Mouse (Mus musculus) cerebellum, adult 18-20 months (tissue): ENCODE measurements around the gene Psmc3ip.
A peak's percentile ranks its signal among the peaks of the same experiment; 100 is the strongest.

ENCODE experiments used
- DNase-seq, 2 experiments: peaks; one replicate each; pipeline ENCODE4 v3.0.0; 2021

The Psmc3ip gene

DNA sequence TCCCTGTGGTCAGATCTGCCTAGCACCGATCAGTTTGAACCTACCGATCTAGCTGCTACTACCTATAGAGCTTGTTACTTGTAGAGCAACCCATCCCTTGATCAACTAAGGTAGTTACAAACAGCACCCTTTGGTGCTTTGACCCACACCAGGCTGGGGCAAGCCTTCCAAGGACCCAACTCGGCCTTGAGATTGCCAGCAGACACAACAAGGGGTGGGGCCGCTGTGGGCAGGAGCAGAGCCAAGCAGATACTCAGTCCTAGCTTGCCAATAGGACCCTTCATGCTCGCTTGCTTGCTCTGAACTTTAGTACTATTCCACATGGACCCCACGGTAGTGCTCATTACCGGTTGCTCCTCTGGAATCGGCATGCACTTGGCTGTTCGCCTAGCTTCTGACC lies 17.1 kb downstream of the Psmc3ip start, which contains the start of gene Hsd17b1:
Gene Hsd17b1, plus strand, starts transcription at position 291 of the 400 bp plus-strand sequence.
- no peak for DNase-seq

DNA sequence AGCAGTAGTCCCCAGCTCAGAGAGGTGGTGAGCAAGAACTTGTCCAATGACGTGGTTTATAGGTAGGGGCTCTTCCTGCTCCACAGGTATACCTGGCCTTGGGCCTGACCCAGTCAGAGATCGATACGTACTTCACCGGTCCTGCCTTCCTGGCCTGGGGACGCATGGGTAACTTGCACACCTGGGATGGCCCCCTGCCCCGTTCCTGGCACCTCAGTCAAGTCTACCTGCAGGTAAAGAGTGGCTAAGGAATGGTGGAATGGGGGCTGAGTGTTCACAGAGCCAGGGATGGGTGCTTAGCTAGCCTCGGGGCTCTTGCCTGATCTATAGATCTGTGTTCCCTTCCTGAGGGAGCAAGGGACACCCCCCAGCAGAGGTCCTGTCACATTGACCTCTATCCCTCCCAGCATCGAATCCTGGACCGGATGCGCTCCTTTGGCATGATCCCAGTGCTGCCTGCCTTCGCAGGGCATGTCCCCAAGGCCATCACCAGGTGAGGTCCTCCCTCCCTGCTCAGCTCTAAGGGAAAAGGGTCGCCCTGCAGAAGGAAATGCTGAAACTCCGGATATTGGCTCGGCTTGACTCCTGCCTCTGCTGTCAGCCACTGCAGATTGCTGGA lies 23.3 kb downstream of the Psmc3ip start:
- no peak for DNase-seq

DNA sequence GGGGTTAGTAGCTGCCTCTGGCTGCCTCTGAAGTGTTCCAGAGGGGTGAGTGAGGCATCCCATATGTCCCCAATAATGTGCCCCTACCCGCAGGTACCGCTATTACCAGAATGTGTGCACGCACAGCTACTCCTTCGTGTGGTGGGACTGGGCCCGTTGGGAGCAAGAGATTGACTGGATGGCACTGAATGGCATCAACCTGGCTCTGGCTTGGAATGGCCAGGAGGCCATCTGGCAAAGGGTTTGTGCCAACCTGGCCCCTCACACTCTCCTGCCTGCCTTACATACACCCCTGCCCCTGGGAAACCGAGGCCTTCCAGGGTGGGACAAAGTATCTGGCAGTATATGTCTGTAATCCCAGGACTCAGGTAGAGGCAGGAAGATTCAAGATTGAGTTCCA lies 24.2 kb downstream of the Psmc3ip start:
- no peak for DNase-seq

DNA sequence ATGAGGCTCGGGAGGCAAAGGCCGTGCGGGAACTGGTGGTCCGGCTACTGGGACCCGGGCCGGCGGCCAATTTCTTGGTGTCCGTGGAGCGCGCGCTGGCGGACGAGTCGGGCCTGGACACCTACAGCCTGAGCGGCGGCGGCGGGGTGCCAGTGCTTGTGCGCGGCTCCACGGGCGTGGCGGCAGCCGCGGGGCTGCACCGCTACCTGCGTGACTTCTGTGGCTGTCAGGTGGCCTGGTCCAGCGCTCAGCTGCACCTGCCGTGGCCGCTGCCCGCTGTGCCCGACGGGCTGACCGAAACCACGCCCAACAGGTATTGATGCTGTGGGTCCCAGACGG lies 25.1 kb downstream of the Psmc3ip start:
- no peak for DNase-seq

DNA sequence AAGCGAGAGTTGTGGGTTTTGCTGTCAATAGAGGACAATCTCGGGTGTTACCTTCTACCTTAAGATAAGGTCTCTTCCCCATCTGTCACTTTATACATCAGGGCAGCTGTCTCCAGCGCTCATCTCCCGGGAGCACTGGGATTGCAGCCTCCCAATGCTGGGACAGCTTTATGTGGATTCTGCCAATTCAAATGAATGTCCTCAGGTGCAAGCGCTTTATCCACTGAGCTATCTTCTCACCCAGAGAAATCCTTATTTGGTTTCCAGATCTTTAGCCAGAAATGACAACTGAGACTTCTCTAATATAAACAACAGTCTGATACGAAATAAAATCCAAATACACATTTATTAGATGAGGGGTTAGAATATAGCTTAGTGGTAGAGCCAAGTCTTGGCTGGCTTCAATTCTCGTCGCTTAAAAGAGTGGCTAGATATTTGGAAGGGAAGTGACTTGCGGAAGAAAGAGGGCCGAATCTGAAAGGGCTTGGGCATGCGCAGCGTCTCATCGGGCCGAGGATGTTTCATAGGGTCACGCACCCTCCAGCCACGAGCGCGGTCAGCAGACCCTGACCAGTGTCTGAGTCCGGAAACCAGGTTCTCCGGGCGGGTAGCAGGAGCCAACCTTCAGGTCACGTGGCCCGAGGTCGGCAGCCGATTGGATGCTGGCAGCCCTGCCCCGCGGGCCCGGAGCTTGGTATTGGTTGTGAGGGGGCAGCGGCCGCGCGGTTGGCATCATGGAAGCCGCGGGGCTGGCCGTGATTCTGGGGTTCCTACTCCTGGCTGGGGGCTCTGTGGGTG lies 25.6 kb downstream of the Psmc3ip start, which contains the start of gene Naglu:
Gene Naglu, plus strand, starts transcription at position 622 of the 798 bp plus-strand sequence.
- DNase-seq = peak; percentile 96 to 99

DNA sequence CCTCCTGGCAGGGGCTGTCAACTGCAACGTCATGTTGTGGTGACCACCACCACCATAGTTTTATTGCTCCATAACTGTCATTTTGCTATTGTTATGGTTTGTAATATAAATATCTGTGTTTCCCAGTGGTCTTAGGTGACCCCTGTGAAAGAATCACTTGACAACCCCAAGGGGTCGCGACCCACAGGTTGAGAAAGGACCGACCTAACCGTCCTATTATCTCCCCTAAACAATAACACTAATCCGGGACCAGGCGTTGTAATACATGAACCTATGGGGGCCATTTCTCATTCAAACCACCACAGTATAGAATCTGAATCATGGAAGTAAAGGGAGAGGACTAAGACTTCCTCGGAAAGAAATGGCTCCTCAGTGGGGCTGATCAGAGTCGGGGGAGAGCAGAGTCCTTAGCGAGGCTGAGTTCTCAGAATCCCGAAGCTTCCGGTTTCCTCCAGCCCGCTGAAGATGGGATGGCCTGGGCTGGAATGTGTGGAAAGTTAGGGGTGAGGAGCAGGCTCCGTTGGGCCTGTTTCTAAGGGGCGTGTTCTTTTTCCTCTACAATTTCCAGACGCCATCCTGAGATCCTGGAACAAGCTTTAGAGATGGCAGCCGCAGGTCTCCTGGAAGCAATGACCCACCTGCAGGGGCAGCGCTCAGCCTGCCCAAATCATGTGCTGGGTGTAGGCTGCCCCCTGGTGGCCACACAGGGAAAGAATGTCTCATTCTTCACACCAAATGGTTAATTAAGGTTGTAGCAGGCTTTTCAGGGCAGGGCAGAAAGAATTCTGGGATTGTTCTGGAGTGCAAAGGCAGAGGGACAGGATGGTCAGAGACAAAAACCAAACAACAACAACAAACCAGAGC lies 28.5 kb downstream of the Psmc3ip start:
- peak; percentile 88 to 90 for DNase-seq

DNA sequence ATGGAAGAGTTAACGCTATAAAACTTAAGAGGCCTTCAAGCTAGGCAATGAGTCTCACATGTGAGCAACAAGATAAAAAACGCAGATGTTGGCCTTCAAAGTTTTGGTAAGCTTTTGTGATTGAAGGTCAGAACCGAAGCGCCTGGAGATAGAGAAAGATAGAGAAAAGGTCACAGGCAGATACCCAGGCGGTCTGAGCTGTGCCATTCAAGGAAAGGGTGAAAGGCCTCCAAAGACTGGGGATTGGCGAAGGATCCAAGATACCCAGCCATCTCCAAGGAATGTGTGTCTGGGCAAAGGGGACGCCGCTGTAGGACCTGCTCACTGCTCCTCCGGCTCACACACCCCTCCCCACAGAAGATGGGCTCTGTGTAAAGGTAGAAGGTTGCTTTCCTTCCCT lies 30.2 kb downstream of the Psmc3ip start:
- no peak for DNase-seq

DNA sequence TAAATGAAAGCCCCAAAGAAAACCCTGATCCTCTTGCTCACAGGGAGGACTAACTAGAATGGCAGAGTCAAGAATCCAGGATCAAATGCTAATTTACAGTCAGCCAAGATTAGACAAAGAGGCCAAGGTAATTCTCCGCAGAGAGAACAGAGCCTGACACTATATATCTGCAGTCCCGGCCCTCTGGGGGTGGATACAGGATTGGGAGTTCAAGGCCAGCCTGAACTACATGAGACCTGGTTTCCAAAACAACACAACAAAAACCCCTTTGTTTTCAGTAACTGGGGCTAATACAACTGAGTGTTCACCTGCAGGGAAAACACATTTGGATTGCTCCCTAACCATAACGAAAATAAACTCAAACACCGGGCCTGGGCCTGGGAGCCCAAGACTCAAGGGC lies 30.8 kb downstream of the Psmc3ip start:
- no peak for DNase-seq

DNA sequence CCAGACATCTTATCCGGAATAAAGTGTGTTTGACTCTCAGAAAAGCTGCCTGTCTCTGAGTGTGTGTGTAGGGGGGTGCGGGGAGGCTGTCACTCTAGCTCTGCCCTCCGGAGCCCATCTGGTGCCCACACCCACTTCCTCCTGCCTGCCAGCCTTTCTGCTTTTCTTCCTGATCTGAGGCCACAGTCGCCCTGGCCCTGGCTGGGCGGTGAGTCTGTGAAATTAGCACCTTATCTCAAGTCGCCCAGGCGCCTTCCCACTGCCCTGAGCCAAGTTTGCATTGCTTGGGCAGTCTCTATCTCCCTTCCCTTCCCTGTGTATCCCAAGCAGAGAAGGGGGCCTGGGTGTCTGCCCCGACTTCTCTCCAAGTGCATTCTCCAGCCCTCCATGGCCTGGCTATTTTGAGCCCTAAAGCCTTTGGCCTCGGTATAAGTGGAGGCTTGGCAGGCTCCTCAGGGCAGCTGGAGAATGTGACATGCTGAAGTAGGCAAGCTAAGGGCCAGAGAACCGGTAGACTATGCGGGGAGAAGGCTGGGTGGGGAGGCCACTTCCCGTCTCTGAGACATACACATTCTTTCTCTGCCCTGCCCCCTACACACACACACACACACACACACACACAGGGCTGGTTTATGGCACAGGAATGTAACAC lies 31.4 kb downstream of the Psmc3ip start:
- peak; percentile 65 to 70 for DNase-seq

DNA sequence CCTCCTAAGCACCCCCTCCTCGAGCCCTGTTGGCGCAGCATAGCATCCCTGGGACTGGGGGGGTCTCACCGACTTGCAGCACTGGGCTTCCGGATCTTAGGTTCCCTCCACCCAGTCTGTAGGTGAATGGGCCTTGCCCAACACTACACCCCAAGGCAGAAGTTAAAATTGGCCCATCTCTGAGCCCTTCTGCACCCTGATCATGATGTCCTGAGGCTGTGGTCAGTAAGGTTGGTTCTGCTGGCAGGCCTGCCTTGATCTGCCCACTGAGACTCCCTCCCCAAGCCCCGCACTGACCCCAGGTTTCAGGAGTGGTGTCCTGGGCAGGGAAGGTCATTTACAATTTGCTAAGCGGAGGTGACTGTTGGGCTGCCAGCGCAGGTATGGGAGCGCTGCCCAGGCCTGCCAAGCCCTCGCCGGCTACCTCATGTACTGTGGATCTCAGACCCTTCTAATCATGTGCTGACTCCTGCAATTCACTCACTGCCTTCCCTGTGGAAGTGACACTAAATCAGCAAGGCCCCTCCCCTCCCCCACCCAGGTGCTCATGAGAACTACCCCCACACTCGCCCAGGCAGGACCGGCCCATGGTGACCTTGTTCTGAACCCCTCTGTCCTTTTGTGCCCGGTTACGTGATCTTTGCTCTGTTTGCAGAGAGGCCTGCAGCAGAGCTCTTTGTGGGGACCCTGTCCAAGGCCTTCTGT lies 32.1 kb downstream of the Psmc3ip start:
- DNase-seq = no peak

DNA sequence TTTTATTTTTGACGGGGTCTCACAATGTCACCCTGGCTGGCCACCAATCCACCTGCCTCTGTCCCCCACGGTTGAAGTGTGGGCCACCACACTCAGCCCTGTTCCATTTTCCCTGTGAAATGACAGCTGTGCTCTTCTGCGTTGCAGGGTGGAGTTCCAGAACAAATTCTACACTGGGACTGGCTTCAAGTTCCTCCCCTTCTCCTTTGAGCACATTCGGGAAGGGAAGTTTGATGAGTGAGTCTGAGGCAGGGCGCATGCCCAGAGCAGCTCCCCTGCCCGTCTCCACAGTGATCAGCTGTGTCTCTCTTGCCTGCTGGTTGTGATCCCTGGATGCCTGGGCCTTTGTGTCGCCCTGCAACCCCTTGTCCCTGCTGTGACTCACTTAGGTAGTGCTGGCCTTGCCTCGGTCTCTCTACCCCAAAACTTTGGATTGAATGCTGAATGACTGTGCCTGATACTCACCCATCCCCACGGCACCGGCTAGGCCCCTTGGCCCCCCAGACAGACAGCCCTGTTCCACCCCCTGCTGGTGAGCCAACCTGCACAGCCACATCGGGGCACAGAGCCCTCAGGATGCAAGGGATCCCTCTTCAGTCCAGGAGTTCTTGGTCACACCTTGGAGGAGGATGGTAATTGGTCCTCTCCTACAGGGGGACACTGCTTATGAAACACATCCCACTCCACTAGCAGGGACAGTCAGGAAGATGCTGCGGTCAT lies 32.9 kb downstream of the Psmc3ip start:
- DNase-seq = no peak

DNA sequence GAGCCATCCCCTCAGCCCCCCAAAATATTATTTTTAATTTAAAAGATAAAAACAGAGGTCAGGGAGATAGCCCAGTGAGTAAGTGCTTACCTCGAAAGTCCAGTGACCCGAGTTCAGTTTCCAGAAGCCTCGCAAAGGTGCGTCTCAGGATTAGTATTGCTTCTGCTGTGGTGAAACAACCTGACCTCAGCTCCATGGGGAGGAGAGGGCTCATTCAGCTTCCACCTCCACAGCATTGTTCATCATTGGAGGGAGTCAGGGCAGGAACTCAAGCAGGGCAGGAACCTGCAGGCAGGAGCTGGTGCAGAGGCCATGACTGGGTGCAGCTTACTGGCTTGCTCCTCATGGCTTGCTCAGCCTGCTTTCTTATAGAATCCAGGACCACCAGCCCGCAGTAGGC lies 34.2 kb downstream of the Psmc3ip start:
- no peak for DNase-seq

DNA sequence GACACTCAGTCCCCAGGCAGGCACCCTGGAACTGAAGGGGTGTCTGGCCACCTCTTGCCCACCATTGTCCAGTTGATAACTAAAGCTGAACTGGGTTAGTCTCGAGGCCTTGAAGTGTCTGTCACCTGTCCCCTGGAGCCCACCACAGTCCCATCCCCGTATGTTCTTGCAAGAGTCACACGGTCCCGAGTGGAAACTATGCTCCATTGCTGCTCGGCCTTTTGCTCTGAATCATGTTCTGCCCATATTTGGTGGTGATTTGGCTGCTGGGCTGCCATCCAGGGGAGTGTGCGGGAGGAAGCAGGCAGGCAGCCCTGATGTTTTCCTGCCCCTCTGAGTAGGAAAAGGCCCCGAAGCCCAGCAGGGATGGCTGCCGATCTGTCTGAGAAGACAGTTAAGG lies 35.1 kb downstream of the Psmc3ip start:
- peak; percentile 65 to 66 for DNase-seq

DNA sequence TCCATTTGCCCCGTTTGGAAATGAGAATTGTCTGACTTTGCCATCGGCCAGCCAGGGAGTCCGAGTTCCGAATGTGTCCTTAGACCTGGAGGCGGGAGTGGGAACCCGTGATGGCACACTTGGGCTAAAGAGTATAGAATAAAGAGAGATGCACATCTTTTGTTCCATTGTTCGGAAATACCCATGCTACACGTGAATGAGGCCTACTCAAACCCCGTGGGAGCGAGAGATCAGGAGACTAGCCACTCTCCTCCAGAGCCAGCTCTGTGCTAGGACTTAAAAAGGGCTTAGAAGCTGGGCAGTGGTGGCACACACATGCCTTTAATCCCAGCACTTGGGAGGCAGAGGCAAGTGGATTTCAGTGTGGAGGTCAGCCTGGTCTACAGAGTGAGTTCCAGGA lies 35.8 kb downstream of the Psmc3ip start:
- no peak for DNase-seq

DNA sequence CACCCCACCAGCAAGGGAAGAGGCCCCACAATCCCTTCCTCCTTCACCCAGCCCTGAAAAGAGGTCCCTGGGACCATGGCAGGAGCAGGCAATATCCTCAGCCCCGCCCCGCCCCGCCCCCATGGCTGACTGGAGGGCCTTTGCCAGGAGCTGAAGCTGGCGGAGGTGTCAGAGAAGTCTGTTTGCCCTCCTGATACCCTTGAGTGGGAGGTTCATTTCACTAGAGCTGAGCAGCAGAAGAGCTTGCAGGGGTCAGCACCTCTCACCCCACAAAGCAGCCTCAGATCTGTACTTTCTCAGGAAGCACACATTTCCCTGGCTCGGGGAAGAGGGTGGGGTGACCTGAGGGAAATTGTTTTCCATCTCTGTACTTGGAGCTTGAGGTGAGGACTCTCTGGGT lies 36.5 kb downstream of the Psmc3ip start:
- no peak for DNase-seq

DNA sequence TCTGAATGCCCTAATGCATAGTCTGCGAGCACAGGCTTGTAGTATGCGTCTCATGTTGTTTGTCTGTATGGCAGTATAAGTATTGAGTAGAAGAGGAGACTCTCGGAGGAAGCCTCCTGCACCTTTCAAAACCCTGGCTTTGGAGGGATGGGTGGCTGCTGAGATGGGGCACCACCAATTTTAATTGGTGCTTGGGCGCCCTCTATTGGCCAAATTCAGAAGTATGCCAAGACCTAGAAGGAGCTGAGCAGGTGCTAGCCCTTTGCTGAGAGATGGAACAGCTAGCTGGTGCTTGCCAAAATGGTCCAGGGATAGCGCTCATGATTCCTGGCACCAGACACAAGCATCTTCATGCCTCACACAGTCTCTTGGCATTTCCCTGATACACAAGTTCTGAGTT lies 37.4 kb downstream of the Psmc3ip start:
- DNase-seq = peak; percentile 92 to 93

DNA sequence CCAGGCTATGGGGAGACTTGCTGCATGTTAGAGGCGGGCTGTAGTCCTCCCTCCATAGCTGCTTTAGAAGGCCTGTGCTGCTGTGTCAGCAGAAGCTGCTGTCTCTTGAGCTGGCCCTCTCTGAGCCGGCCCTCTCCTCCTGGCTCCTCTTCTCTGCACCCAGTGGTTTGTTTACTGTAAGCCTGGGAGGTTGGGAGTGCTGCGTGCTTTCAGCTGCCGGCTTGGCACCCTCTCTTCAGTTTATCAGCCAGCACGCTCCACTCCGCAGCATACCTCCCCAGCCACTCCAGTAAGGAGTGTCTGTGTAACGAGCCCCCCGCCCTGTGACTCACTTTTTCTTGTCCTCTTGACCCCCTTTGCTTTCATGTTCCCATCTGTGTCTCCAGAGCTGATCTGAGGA lies 38.4 kb downstream of the Psmc3ip start:
- no peak for DNase-seq

DNA sequence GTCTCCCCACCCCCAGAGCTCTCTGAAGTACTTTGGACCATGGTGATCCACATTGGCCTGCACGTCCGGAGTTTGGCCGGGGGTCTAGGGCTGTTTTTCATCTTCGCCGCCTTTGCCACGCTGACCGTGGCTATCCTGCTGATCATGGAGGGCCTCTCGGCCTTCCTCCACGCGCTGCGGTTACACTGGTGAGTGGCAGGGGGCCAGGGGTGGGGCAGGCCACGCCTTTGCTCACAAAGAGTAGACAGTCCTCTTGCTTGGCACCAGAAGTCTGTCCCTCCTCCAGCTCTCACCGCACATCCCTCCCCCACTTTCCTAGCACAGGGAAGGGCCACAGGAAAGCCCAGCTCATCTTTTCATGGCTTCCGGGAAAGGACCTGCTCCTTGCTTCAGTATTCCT lies 39.8 kb downstream of the Psmc3ip start:
- DNase-seq = peak in 1 of 2 experiments; percentile 11

DNA sequence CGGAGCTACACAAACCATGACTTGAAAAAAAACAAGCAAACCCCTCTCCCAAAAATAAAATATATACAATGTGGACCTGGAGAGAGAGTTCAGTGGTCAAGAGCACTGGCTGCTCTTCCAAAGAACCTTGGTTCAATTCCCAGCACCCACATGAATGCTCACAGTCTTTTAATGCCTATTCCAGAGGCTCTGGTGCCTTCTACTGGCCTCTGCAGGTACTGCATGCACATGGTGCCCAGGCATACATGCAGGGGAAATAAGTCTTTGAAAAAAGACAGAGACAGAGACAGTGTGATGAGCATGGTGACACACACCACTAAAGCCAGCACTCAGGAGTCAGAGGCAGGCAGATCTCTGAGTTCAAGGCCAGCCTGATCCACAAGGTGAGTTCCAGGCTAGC lies 41.3 kb downstream of the Psmc3ip start:
- DNase-seq = no peak

DNA sequence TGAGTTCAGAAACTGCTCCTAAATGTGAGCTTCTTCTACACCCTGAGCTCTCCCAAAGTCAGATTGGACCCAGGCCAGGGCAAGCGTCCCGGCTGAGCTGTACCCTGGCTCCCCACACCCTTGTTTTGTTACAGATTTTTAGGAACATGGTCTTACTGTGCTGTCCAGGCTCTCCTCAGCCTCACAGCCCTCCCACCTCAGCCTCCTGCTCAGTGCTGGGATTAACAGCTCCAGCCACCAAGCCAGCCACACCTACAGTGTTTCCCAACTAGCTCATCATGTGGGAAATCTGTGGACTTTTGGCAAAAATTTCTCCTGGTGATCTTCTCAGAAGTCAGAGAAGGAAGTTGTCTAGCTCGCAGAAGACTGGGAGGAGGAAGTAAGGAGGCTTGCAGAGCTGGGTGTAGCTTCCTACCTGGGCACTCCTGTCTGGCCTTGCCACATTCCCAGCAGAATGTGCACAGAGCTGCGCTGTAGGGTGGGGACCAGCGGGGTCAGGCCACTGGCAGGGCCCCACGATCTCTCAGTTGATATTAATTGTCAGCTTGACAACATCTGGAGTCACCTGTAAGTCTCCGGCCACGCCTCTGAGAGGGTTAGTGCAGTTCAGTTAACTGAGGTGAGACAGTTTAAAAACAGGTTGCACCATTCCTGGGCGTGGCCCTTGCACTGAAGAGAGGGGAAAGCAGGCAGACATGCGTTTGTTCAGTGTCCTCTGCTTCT lies 42.3 kb downstream of the Psmc3ip start:
- DNase-seq = peak in 1 of 2 experiments; percentile 12

DNA sequence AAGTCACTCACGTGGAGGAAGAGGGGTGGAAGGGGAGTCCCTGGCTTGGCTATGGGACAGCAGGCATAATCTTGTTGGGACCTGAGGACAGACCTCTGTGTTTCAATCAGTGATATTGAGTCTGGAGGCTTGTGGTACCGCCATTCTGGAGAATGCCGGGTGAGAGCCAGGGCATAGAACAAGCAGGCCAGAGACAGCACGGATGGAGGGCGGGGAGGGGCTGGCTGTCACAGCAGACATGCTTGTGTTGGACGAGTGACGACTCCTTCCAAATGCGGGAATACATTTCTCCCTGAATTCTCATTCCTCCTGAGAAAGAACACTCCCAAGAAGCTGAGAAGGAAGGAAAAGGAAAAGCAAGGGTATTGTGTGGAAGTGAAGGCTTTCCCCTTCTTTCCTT lies 43.6 kb downstream of the Psmc3ip start:
- peak in 1 of 2 experiments; percentile 48 for DNase-seq
